Mouse (Mus musculus): Measurements from ENCODE around the gene Aen.

- TF ChIP-seq EP300 (optimal IDR thresholded peaks at IDR 0.05), result no peak
- no peak for TF ChIP-seq CTCF (IDR thresholded peaks at IDR 0.05; ENCODE audit: low read depth)
Measured at GRCm38 (mm10) chr7:78863796-78864445, 31.7 kb upstream of the Aen start.
